In genomic region chr12:82340196-82340918, GRCm38 (mm10) we compare ENCODE assay signal across 10 mouse cellular contexts.
A peak's percentile ranks its signal among the peaks of the same experiment; 100 is the strongest.
DNase-seq lines count a peak whose midpoint lies in the region; ATAC-seq and TF ChIP-seq lines count a peak whose summit lies in the region.
"Had no signal": no experiment of that assay in that cellular context is flagged by ENCODE, and none has a peak within 500 bp of the region (broad histone marks: within the 10 kb centered on the region; RNA-seq: fewer than 3 reads in every experiment).

No protein-coding gene starts in this region.

- H3K4me3 ChIP-seq in left cerebral cortex, adult 2 months: peak overlapping the region; percentile 47
- H3K4me3 ChIP-seq: liver, embryonic 13.5 days had no signal

- no peak for TF ChIP-seq CTCF in left cerebral cortex, adult 2 months (IDR thresholded peaks at IDR 0.05)

- no peak for DNase-seq in frontal cortex, postnatal 10 days (ENCODE audit: low spot score in 2 of 2)
- no peak for DNase-seq in left cerebral cortex, adult 2 months (ENCODE audit: extremely low spot score in 1 of 2, low spot score in 2 of 2)
- DNase-seq in left cerebral cortex, adult 9 months (ENCODE audit: low spot score in 2 of 2): no peak
- no peak for DNase-seq in spleen, postnatal 36 days (ENCODE audit: low spot score in 2 of 2)
- no peak for DNase-seq in natural killer cell, adult 2 months (ENCODE audit: low spot score in 2 of 2)
- DNase-seq: left cerebral cortex, postnatal 4 days; liver, embryonic 13.5 days had no signal

- intact Hi-C loops in left cerebral cortex, adult 2 months (cut with DNase I): no loop called here

- peak overlapping the region; percentile 62 for H3K27ac ChIP-seq in left cerebral cortex, adult 2 months
- H3K27ac ChIP-seq: liver, embryonic 13.5 days had no signal

- ATAC-seq in frontal cortex, adult (ENCODE audit: low TSS enrichment): 0 out of 2 replicates have a peak, but pooled peaks have one; percentile 35
- ATAC-seq in common myeloid progenitor, adult 5-6 weeks (replicated peaks; ENCODE audit: low read depth, poor library complexity, severe bottlenecking): 0 out of 2 replicates have a peak, but pooled peaks have one; percentile 43
- peak; percentile 76 for ATAC-seq in megakaryocyte progenitor cell, adult 5-6 weeks (replicated peaks; ENCODE audit: poor library complexity)
